Mouse (Mus musculus) G1E-ER4 (cell line): ENCODE results near the gene Chuk. TPM values are rescaled to one million over a fixed set of nuclear protein-coding genes. Genes with fewer than 3 reads are reported as not detected.
A peak's percentile ranks its signal among the peaks of the same experiment; 100 is the strongest.

ENCODE experiments used
- GATA1 ChIP-seq: IDR thresholded peaks from one replicate; pipeline ENCODE4 v1.8.0; 2012; ENCODE audit warnings: low read length, inconsistent platforms
- polyA plus RNA-seq: library from polyadenylated mRNA; stranded (reverse); fragments of >175 nt; gene quantifications from 2 replicates; pipeline ENCODE4 v1.2.3, GENCODE M21; 2012

The Chuk gene
- 12.1 and 15.8 TPM in 2 replicates for polyA plus RNA-seq

- no peak for TF ChIP-seq GATA1
These were observed at the start of gene Chuk for GRCm38 (mm10) chr19:44106831-44107660. Gene Chuk, minus strand, starts transcription at chr19:44107480.

GRCm38 (mm10) chr19:44157005-44157404 is 49.7 kb upstream of the Chuk start:
- no peak for TF ChIP-seq GATA1

GRCm38 (mm10) chr19:44153781-44154180 is 46.5 kb upstream of the Chuk start:
- no peak for TF ChIP-seq GATA1

GRCm38 (mm10) chr19:44148991-44149390 is 41.7 kb upstream of the Chuk start:
- no peak for TF ChIP-seq GATA1

GRCm38 (mm10) chr19:44148345-44148744 is 41.1 kb upstream of the Chuk start:
- TF ChIP-seq GATA1: no peak

- no peak for TF ChIP-seq GATA1
These were observed 39.7 kb upstream of the Chuk start for GRCm38 (mm10) chr19:44146951-44147350.

GRCm38 (mm10) chr19:44146568-44146879 is 39.2 kb upstream of the Chuk start:
- TF ChIP-seq GATA1: no peak

GRCm38 (mm10) chr19:44145702-44146567 is 38.7 kb upstream of the Chuk start, which contains the start of gene Bloc1s2:
Gene Bloc1s2, minus strand, starts transcription at chr19:44146446.
- TF ChIP-seq GATA1: no peak

GRCm38 (mm10) chr19:44144366-44144765 is 37.1 kb upstream of the Chuk start:
- no peak for TF ChIP-seq GATA1

GRCm38 (mm10) chr19:44135960-44136485 is 28.7 kb upstream of the Chuk start:
- TF ChIP-seq GATA1: no peak

- TF ChIP-seq GATA1: no peak
These were observed 28.0 kb upstream of the Chuk start, which contains the start of gene Cwf19l1 for GRCm38 (mm10) chr19:44135072-44135959. Gene Cwf19l1, minus strand, starts transcription at chr19:44135876.

- peak; percentile 7 for TF ChIP-seq GATA1
These were observed 25.6 kb upstream of the Chuk start for GRCm38 (mm10) chr19:44132917-44133316.

GRCm38 (mm10) chr19:44128560-44128959 is 21.3 kb upstream of the Chuk start:
- no peak for TF ChIP-seq GATA1

- no peak for TF ChIP-seq GATA1
These were observed 20.6 kb upstream of the Chuk start for GRCm38 (mm10) chr19:44127729-44128497.
